Mouse (Mus musculus) heart, embryonic 16.5 days (tissue): ENCODE data around the gene Uqcrfs1. TPM values are rescaled to one million over a fixed set of nuclear protein-coding genes. Genes with fewer than 3 reads are reported as not detected.

Experiments
- ATAC-seq: fragments of 200-750 bp; cut with Nextera tagmentation; replicated peaks from 2 replicates; pipeline ENCODE4 v1.8.0; 2017; ENCODE audit warnings: moderate number of reproducible peaks; ENCODE audit not compliant: insufficient read depth, low FRiP score; ENCODE audit errors: extremely low read depth
- H3K27ac ChIP-seq: fragments of 300-500 bp; sonication (generic); 2 replicates; pipeline ENCODE4 v1.5.1; 2014; ENCODE audit warnings: mild to moderate bottlenecking, low read length, control low read depth, moderate library complexity
- H3K27me3 ChIP-seq: fragments of 300-500 bp; sonication (generic); 2 replicates; pipeline ENCODE4 v1.6.1; 2014; ENCODE audit warnings: low read length, mixed read lengths; ENCODE audit not compliant: control insufficient read depth, insufficient read depth
- H3K36me3 ChIP-seq: fragments of 300-500 bp; sonication (generic); 2 replicates; pipeline ENCODE4 v1.6.1; 2014; ENCODE audit not compliant: control insufficient read depth, insufficient read depth
- H3K4me1 ChIP-seq: fragments of 300-500 bp; sonication (generic); 2 replicates; pipeline ENCODE4 v1.6.1; 2014; ENCODE audit warnings: low read length, mixed read lengths; ENCODE audit not compliant: control insufficient read depth, insufficient read depth
- H3K4me2 ChIP-seq: fragments of 300-500 bp; sonication (generic); 2 replicates; pipeline ENCODE4 v1.6.1; 2014; ENCODE audit warnings: low read depth, mild to moderate bottlenecking, control low read depth, low read length
- H3K4me3 ChIP-seq: fragments of 300-500 bp; sonication (generic); 2 replicates; pipeline ENCODE4 v1.5.1; 2014; ENCODE audit warnings: mild to moderate bottlenecking, control low read depth, low read length
- H3K9ac ChIP-seq: fragments of 300-500 bp; sonication (generic); 2 replicates; pipeline ENCODE4 v1.6.1; 2014; ENCODE audit warnings: low read length, control low read depth
- H3K9me3 ChIP-seq: fragments of 300-500 bp; sonication (generic); replicated peaks from 2 replicates; pipeline ENCODE4 v1.6.1; 2016; ENCODE audit warnings: low read length; ENCODE audit not compliant: control insufficient read depth
- WGBS: fragments of 180-500 bp; shearing (Covaris S2); extraction: QIAGEN DNeasy Blood & Tissue Kit; methylation state at CpG from one replicate; pipeline ENCODE4 v1.1.7; 2014; 5-methylcytosine and 5-hydroxymethylcytosine counted together
- polyA plus RNA-seq: library from polyadenylated mRNA; unstranded; fragments of >200 nt; fragmentation: Nextera tagmentation; extraction: Ambion mirVana; gene quantifications from 2 replicates; pipeline ENCODE4 v1.2.1, GENCODE M21; 2015

The Uqcrfs1 gene
- polyA plus RNA-seq, 1 experiment from 2014 or later: 809 TPM

DNA sequence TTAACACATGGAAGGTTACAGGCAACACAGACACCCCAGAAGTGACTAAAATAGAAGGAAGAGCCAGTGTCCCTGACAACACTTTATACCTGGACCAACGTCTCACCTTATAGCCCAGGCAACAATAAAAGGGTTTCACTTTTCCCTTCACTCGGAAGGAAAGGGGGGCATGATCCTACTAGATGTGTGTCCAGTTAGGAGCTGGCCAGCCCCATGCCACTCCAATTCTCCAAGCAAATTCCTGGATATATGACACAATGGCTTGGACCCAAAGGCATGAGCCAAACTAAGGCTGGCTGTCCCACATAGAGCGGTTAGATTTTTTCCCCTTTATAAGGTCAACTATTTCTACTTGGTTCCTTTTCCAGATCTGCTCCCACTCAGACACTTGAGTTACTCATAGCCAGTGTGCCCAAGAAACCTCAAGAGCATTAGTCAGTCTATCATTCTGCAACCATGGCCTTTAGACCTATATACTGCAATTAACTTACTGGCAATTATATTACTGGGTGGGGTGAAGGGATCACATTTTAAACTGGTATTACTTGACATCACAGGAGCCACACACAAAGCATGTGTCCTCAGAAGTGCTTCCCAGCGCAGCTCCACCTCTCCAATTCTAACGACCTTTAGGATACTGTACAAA lies 21.8 kb downstream of the Uqcrfs1 start:
- peaks cover 5% of the 10 kb centered on the region; the same call in 1 of the 2 replicates for H3K9me3 ChIP-seq
- no peak overlapping the region for H3K9ac ChIP-seq
- no peak overlapping the region for H3K4me2 ChIP-seq
- no peaks in the 10 kb centered on the region for H3K36me3 ChIP-seq
- ATAC-seq: no peak
- H3K4me1 ChIP-seq: peaks cover 2% of the 10 kb centered on the region; the same call in 1 of the 2 replicates
- H3K27ac ChIP-seq: no peak overlapping the region
- WGBS: 91% methylated on average over 5 of the region's 5 CpGs
- H3K27me3 ChIP-seq: no peaks in the 10 kb centered on the region
- no peak overlapping the region for H3K4me3 ChIP-seq

DNA sequence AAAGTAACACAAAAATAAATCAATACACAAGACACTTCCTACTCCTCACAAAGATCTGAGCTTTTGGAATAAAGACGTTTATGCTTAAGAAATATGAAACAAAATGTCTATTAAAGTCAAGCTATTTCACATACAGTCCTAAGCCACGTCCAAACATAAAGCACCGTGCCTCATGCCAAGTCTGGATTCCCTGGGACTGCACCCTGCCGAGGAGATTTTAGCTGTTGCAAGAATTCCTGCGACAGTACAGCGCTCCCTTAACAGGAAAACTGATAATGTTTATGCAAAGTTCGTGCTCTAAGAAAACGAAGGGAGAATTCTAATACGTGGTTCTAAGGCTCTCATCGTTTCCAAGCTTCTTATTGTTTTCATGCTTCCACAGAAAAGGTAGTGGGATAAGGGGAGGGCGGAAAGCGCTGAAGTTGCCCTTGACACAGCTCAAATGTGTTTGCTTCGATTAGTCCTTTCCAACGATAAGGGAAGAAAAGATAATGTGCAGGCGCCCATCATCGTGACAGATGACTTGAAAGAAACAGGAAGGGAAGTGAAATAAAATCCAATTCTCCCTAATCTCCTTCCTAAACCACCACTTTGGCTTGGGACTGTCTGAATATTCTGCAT lies 23.8 kb downstream of the Uqcrfs1 start:
- peak overlapping the region; percentile 36; the same call in 1 of the 2 replicates for H3K9ac ChIP-seq
- peaks cover 2% of the 10 kb centered on the region; the same call in 1 of the 2 replicates for H3K4me1 ChIP-seq
- peak overlapping the region; percentile 59 for H3K4me2 ChIP-seq
- peak; percentile 58 for ATAC-seq
- H3K36me3 ChIP-seq: no peaks in the 10 kb centered on the region
- no peak overlapping the region for H3K27ac ChIP-seq
- 35% methylated on average over 16 of the region's 16 CpGs for WGBS
- peak overlapping the region; percentile 32 for H3K4me3 ChIP-seq
- H3K27me3 ChIP-seq: no peaks in the 10 kb centered on the region
- peaks cover 5% of the 10 kb centered on the region; the same call in 1 of the 2 replicates for H3K9me3 ChIP-seq

DNA sequence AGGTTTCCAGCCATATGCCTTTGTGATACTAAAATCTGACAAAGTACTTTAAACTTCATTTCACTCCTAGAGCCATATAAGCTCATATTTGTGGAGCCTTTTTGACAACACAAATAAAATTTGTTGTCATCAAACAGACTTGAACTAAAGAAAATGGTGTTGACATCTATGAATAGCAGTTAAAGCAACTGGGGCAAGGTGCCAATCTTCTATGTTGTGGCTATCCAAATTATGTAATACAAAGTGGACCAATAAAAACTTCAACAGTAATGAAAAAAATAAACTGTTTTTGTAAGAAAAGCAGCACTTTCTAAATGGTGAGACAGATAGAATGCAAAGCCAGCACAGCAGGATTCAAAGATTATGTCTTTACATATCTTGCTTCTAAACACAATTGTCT lies 27.0 kb downstream of the Uqcrfs1 start:
- no peaks in the 10 kb centered on the region for H3K27me3 ChIP-seq
- H3K9me3 ChIP-seq: peaks cover 5% of the 10 kb centered on the region; the same call in 1 of the 2 replicates
- no peak overlapping the region for H3K4me3 ChIP-seq
- H3K4me2 ChIP-seq: no peak overlapping the region
- H3K4me1 ChIP-seq: peaks cover 2% of the 10 kb centered on the region; the same call in 1 of the 2 replicates
- H3K9ac ChIP-seq: no peak overlapping the region
- no peak for ATAC-seq
- no peaks in the 10 kb centered on the region for H3K36me3 ChIP-seq
- no peak overlapping the region for H3K27ac ChIP-seq

DNA sequence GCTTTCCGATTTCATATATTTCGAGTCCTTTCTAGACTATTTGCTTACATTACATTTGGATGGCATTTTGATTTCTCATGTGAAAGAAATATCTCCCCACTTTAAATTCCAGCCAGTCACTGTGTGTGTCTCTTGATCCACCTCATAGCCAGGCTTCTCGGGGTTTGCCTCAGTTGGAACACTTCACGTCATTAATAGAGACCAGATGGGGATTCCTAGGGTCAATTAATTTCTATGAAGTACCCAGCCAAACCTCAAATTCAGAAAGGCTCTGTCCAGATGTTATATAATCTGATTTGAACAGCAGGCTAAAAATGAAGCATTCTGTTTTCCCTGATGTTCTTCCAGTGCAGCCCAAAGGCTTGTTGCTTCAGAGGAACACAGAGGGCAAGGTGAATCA lies 37.5 kb downstream of the Uqcrfs1 start:
- H3K4me1 ChIP-seq: no peaks in the 10 kb centered on the region
- H3K9ac ChIP-seq: no peak overlapping the region
- 73% methylated on average over 4 of the region's 4 CpGs for WGBS
- H3K9me3 ChIP-seq: no peaks in the 10 kb centered on the region
- H3K4me2 ChIP-seq: no peak overlapping the region
- no peak overlapping the region for H3K4me3 ChIP-seq
- H3K36me3 ChIP-seq: no peaks in the 10 kb centered on the region
- no peak overlapping the region for H3K27ac ChIP-seq
- no peak for ATAC-seq
- no peaks in the 10 kb centered on the region for H3K27me3 ChIP-seq

DNA sequence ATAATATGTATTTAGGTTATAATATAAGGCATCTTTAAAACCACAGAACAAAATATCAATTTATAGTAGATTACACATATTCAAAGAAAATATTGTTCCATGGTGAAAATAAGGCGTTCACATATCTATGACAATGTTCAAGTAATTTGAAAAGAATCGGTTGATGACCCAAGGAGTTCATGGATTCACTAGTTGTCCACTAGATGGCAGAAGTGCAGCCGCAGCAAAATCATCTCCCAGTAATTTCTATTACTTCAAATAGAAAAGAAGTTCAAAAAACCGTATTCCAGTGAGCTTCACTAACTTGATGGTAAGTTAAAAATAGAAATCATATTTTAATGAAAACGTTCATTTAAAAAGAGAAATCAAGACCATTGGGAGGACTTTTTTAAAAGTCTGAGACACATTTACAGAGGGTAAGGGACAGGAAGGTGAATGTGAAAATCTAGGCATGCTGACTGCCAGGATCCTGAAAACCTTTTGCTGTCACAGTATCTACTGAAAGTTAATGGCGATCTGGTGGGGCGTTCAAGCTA lies 43.2 kb downstream of the Uqcrfs1 start:
- no peaks in the 10 kb centered on the region for H3K4me1 ChIP-seq
- peak overlapping the region; percentile 34; the same call in 1 of the 2 replicates for H3K4me2 ChIP-seq
- no peaks in the 10 kb centered on the region for H3K27me3 ChIP-seq
- H3K9me3 ChIP-seq: no peaks in the 10 kb centered on the region
- WGBS: 27% methylated on average over 7 of the region's 7 CpGs
- no peak overlapping the region for H3K27ac ChIP-seq
- ATAC-seq: no peak
- 0 out of 2 replicates have a peak overlapping the region, but pooled peaks have one; percentile 3 for H3K4me3 ChIP-seq
- no peaks in the 10 kb centered on the region for H3K36me3 ChIP-seq
- no peak overlapping the region for H3K9ac ChIP-seq

Other genes with a start within 250 kb of the Uqcrfs1 start
- 16.7 and 19.3 TPM in 2 replicates for gene Agtr1a, start 208.9 kb downstream of the Uqcrfs1 start, polyA plus RNA-seq
- gene Dusp22, start 114.6 kb upstream of the Uqcrfs1 start, polyA plus RNA-seq: 17.9 and 18.7 TPM in 2 replicates
- gene Irf4, start 203.9 kb upstream of the Uqcrfs1 start, polyA plus RNA-seq: 0.22 and 0.24 TPM in 2 replicates